26 mouse cellular contexts compared by ENCODE assay signal in genomic region chr1:7776720-7777119, GRCm38 (mm10).
DNase-seq lines count a peak whose midpoint lies in the region; ATAC-seq lines count a peak whose summit lies in the region.
"Had no signal": no experiment of that assay in that cellular context is flagged by ENCODE, and none has a peak within 500 bp of the region (broad histone marks: within the 10 kb centered on the region; RNA-seq: fewer than 3 reads in every experiment).

No protein-coding gene starts in this region.

- H3K4me2 ChIP-seq in embryonic facial prominence, embryonic 13.5 days: peak overlapping the region; percentile 44; the same call in 1 of the 2 replicates
- no peak overlapping the region for H3K4me2 ChIP-seq in liver, embryonic 16.5 days (ENCODE audit: low read depth, low read length)
- H3K4me2 ChIP-seq in liver, embryonic 11.5 days: no peak overlapping the region

- peaks cover 8% of the 10 kb centered on the region for H3K4me1 ChIP-seq in embryonic facial prominence, embryonic 13.5 days
- peaks cover 21% of the 10 kb centered on the region for H3K4me1 ChIP-seq in embryonic facial prominence, embryonic 10.5 days
- H3K4me1 ChIP-seq in liver, embryonic 16.5 days (ENCODE audit: control insufficient read depth, low read depth, low read length): no peaks in the 10 kb centered on the region
- H3K4me1 ChIP-seq in liver, embryonic 11.5 days (replicated peaks; ENCODE audit: control insufficient read depth, insufficient read depth, low read length): no peaks in the 10 kb centered on the region
- H3K4me1 ChIP-seq: lung, embryonic 15.5 days had no signal

- H3K27ac ChIP-seq in embryonic facial prominence, embryonic 13.5 days: no peak overlapping the region
- H3K27ac ChIP-seq in embryonic facial prominence, embryonic 10.5 days (replicated peaks): no peak overlapping the region; the same call in 1 of the 2 replicates
- no peak overlapping the region for H3K27ac ChIP-seq in liver, embryonic 16.5 days (ENCODE audit: low read length)
- H3K27ac ChIP-seq in liver, embryonic 11.5 days (ENCODE audit: low read depth, low read length): no peak overlapping the region
- H3K27ac ChIP-seq: hindbrain, embryonic 12.5 days; left cerebral cortex, adult 2 months; lung, embryonic 15.5 days; neural tube, embryonic 15.5 days; stomach, postnatal 0 days had no signal

- H3K4me3 ChIP-seq in embryonic facial prominence, embryonic 13.5 days: no peak overlapping the region
- no peak overlapping the region for H3K4me3 ChIP-seq in embryonic facial prominence, embryonic 10.5 days
- no peak overlapping the region for H3K4me3 ChIP-seq in liver, embryonic 16.5 days (ENCODE audit: low read depth, low read length)
- no peak overlapping the region for H3K4me3 ChIP-seq in liver, embryonic 11.5 days (ENCODE audit: low read depth, low read length)
- H3K4me3 ChIP-seq: heart, embryonic 12.5 days; hindbrain, embryonic 12.5 days; left cerebral cortex, adult 2 months; lung, embryonic 15.5 days; midbrain, embryonic 10.5 days; neural tube, embryonic 15.5 days had no signal

- no peak for DNase-seq in embryonic facial prominence, embryonic 10.5 days (ENCODE audit: low spot score)
- DNase-seq in liver, embryonic 11.5 days (ENCODE audit: low spot score): no peak
- peak; percentile 14 for DNase-seq in embryo, embryonic 9.5 days (ENCODE audit: extremely low spot score)
- no peak for DNase-seq in layer of hippocampus, postnatal 10 days (ENCODE audit: low spot score in 2 of 2)
- no peak for DNase-seq in lung, postnatal 14 days
- DNase-seq: adrenal gland, adult 2 months; cerebellum, adult 11 months; cerebellum, adult 9-11 months; forebrain, postnatal 0 days; gastrocnemius, postnatal 25 days; kidney, adult 11 months; layer of hippocampus, adult 9-11 months; left cerebral cortex, postnatal 4 days; lung, postnatal 4 days; thymus, adult 2 months had no signal

- no peak overlapping the region for H3K9ac ChIP-seq in embryonic facial prominence, embryonic 13.5 days
- no peak overlapping the region for H3K9ac ChIP-seq in liver, embryonic 16.5 days (ENCODE audit: low read depth, low read length)
- no peak overlapping the region for H3K9ac ChIP-seq in liver, embryonic 11.5 days (ENCODE audit: low read depth, low read length)
- H3K9ac ChIP-seq: forebrain, postnatal 0 days; heart, embryonic 12.5 days; hindbrain, embryonic 12.5 days; lung, embryonic 15.5 days; neural tube, embryonic 15.5 days had no signal

- H3K36me3 ChIP-seq in embryonic facial prominence, embryonic 13.5 days: no peaks in the 10 kb centered on the region
- no peaks in the 10 kb centered on the region for H3K36me3 ChIP-seq in embryonic facial prominence, embryonic 10.5 days (replicated peaks)
- no peaks in the 10 kb centered on the region for H3K36me3 ChIP-seq in liver, embryonic 16.5 days (ENCODE audit: control insufficient read depth, insufficient read depth)
- no peaks in the 10 kb centered on the region for H3K36me3 ChIP-seq in liver, embryonic 11.5 days (ENCODE audit: control insufficient read depth, insufficient read depth, low read length)
- H3K36me3 ChIP-seq: heart, embryonic 12.5 days; hindbrain, embryonic 12.5 days; lung, embryonic 15.5 days; midbrain, embryonic 10.5 days; neural tube, embryonic 15.5 days had no signal

- H3K9me3 ChIP-seq in embryonic facial prominence, embryonic 13.5 days: no peaks in the 10 kb centered on the region
- no peaks in the 10 kb centered on the region for H3K9me3 ChIP-seq in embryonic facial prominence, embryonic 10.5 days
- H3K9me3 ChIP-seq in liver, embryonic 16.5 days (replicated peaks; ENCODE audit: control insufficient read depth, low read length): no peaks in the 10 kb centered on the region
- H3K9me3 ChIP-seq in liver, embryonic 11.5 days (ENCODE audit: control insufficient read depth, low read length): no peaks in the 10 kb centered on the region
- H3K9me3 ChIP-seq: heart, embryonic 12.5 days; hindbrain, embryonic 12.5 days; lung, embryonic 15.5 days; midbrain, embryonic 10.5 days; neural tube, embryonic 15.5 days had no signal

- 16% methylated on average over 1 of the region's 1 CpGs for WGBS in embryonic facial prominence, embryonic 13.5 days
- WGBS in embryonic facial prominence, embryonic 10.5 days: 11% methylated on average over 1 of the region's 1 CpGs
- 11% methylated on average over 1 of the region's 1 CpGs for WGBS in liver, embryonic 16.5 days (ENCODE audit: insufficient replicate concordance)
- WGBS in liver, embryonic 11.5 days: 3% methylated on average over 1 of the region's 1 CpGs

- no peak for ATAC-seq in embryonic facial prominence, embryonic 13.5 days (ENCODE audit: insufficient number of reproducible peaks, insufficient read depth, low FRiP score, low TSS enrichment, low read depth)
- ATAC-seq in liver, embryonic 16.5 days (ENCODE audit: low read depth): peak; percentile 43; the same call in 1 of the 2 replicates
- no peak for ATAC-seq in liver, embryonic 11.5 days (replicated peaks; ENCODE audit: low FRiP score)
- ATAC-seq in megakaryocyte progenitor cell, adult 5-6 weeks (replicated peaks; ENCODE audit: poor library complexity): peak; percentile 80
- ATAC-seq: CD4-positive, CD25-positive, alpha-beta regulatory T cell, adult 4 months had no signal

- no peaks in the 10 kb centered on the region for H3K27me3 ChIP-seq in embryonic facial prominence, embryonic 13.5 days
- H3K27me3 ChIP-seq in embryonic facial prominence, embryonic 10.5 days (replicated peaks; ENCODE audit: low read depth, poor library complexity, severe bottlenecking): no peaks in the 10 kb centered on the region
- no peaks in the 10 kb centered on the region for H3K27me3 ChIP-seq in liver, embryonic 16.5 days (ENCODE audit: control insufficient read depth, insufficient read depth, low read depth, low read length)
- no peaks in the 10 kb centered on the region for H3K27me3 ChIP-seq in liver, embryonic 11.5 days (replicated peaks; ENCODE audit: control insufficient read depth, insufficient read depth, low read length)
- H3K27me3 ChIP-seq: heart, embryonic 12.5 days; hindbrain, embryonic 12.5 days; lung, embryonic 15.5 days; neural tube, embryonic 15.5 days had no signal

Comparison
In these comparisons a context has a peak if more than half of its experiments do, and no peak if none do; other contexts are left out.
1. ATAC-seq: peak in liver, embryonic 16.5 days (single experiment) and megakaryocyte progenitor cell, adult 5-6 weeks (single experiment); none in embryonic facial prominence, embryonic 13.5 days (single experiment) and liver, embryonic 11.5 days (single experiment).